Mouse (Mus musculus): Measurements from ENCODE around the gene Foxc1.
A peak's percentile ranks its signal among the peaks of the same experiment; 100 is the strongest.

The Foxc1 gene

DNA sequence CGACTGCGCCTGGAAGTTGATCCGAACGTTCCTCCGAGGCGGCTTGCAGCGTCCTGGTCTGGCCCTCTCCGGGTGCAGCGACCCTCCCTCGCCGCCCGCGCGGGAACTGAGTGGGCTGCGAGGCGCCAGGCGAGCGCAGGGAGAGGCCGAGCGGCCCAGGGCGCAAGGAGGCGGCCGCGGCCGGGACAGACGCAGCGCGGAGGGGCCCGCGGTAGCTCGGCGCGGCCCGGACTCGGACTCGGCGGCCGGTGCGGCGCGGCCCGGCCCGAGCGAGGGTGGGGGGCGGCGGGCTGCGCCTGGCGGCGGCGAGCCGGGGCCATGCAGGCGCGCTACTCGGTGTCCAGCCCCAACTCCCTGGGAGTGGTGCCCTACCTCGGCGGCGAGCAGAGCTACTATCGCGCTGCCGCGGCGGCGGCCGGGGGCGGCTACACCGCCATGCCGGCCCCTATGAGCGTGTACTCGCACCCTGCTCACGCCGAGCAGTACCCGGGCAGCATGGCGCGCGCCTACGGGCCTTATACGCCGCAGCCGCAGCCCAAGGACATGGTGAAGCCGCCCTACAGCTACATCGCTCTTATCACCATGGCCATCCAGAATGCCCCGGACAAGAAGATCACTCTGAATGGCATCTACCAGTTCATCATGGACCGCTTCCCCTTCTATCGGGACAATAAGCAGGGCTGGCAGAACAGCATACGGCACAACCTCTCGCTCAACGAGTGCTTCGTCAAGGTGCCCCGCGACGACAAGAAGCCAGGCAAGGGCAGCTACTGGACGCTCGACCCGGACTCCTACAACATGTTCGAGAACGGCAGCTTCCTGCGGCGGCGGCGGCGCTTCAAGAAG is 680 bp downstream of the Foxc1 start:
- DNase-seq = peak; percentile 44 to 57

DNA sequence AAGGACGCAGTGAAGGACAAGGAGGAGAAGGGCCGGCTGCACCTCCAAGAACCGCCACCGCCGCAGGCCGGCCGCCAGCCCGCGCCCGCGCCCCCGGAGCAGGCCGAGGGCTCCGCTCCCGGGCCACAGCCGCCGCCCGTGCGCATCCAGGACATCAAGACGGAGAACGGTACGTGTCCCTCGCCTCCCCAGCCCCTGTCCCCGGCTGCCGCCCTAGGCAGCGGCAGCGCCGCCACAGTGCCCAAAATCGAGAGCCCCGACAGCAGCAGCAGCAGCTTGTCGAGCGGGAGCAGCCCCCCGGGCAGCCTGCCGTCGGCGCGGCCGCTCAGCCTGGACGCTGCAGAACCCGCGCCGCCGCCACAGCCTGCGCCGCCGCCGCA is 1.3 kb downstream of the Foxc1 start:
- no peak for DNase-seq

DNA sequence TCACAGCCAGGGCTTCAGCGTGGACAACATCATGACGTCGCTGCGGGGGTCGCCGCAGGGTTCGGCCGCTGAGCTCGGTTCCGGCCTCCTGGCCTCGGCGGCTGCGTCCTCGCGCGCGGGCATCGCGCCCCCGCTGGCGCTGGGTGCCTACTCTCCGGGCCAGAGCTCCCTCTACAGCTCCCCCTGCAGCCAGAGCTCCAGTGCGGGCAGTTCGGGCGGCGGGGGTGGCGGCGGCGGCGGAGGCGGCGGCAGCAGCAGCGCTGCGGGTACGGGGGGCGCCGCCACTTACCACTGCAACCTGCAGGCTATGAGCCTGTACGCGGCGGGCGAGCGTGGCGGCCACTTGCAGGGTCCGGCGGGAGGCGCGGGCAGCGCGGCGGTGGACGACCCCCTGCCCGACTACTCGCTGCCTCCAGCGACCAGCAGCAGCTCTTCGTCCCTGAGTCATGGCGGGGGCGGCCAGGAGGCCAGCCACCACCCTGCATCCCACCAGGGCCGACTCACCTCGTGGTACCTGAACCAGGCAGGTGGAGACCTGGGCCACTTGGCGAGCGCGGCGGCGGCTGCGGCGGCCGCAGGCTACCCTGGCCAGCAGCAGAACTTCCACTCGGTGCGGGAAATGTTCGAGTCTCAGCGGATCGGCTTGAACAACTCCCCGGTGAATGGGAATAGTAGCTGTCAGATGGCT is 1.8 kb downstream of the Foxc1 start:
- DNase-seq = peak; percentile 44 to 53

DNA sequence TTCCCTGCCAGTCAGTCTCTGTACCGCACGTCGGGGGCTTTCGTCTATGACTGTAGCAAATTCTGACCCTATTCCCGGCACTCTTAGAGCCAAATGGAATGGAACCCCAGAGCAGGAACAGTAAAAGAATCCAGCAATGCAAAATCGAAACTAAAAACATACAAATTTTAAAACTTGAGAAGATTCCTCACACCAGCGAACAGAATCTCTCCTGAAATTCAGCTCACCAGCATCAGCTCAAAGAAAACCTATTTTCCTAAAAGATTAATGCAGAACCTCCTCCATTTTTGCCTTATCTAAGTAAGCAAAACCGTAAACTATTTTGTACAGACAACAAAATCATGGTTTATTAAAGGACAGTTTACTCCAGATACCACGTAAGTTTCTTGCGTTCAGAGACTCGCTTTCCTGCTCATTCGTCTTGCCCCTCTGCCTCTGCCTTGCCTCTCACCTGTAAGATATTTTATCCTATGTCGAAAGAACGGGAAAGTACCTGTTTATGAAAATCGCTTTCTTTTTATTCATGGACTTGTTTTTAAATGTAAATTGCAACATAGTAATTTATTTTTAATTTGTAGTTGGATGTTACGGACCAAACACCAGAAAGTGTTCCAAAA is 2.5 kb downstream of the Foxc1 start:
- DNase-seq = no peak

DNA sequence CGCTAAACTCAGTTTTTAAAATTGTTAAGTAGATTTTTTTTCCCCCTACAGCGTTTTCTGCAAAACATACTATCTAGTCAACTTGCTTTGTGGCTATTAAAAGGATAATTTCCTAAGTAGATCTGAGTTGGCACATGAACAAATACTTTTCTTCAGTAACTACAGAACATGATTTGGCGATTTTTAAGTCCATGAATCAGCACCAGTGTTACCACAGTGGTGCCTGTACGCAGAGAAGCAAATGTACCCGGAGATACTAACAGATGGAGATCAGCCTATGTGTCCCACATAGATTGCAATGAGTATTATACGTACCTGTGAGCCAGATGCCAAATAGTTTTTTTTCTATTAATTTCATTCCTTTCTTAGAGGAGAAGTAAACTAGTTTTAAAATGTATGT is 3.3 kb downstream of the Foxc1 start:
- DNase-seq = no peak

DNA sequence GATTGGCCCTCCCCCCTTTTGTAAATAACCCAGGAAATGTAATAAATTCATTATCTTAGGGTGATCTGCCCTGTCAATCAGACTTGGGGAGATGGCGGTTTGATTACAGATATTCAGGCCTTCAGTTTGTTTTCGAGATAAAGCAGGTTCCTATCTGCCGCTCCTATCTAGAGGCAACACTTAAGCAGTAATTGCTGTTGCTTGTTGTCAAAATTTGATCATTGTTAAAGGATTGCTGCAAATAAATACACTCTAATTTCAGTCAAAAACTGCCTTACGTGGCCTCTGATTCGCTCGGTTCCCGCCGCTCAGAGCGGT is 3.9 kb downstream of the Foxc1 start:
- DNase-seq = no peak

DNA sequence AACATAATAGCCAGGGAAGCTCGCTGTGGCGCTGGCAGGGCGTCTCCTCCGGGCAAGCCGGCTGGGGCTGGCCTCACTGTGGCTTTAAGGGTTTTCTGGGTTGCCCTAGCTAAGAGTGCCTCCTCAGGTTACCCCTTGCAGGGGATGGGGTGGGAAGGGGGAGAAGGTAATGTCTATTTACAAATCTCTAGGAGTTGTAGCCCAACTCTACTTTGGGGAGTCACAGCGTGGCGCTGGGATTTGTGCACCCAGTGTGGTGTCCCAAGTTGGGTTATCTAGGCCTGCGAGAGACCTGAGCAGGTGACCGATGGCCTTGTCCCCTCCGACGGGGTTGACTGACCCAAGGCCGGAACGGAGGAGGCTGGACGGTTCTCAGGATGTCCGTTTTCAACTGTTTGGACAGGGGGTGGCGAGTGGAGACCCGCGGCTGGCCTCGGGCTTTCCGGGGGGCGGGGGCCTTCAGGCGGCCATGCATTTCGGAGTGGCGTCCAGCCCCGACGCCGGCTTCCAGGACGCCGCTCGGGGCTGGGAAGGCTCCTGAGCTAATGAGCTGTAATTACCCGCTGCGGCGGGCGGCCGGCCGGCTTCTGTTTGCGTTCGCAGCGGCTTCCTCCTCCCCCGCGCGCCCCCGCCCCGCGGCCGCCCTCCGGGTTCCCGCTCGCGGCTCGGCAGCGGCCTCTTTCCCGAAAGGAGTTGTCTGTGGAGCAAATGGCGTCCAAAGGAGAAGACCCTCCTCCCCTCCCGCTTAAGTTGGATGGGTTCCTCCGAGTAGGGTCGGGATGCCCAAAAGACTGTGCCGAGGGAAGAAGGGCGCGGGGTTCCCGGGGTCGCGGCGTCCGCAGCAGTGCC is 4.5 kb downstream of the Foxc1 start:
- DNase-seq = peak; percentile 33 to 38

DNA sequence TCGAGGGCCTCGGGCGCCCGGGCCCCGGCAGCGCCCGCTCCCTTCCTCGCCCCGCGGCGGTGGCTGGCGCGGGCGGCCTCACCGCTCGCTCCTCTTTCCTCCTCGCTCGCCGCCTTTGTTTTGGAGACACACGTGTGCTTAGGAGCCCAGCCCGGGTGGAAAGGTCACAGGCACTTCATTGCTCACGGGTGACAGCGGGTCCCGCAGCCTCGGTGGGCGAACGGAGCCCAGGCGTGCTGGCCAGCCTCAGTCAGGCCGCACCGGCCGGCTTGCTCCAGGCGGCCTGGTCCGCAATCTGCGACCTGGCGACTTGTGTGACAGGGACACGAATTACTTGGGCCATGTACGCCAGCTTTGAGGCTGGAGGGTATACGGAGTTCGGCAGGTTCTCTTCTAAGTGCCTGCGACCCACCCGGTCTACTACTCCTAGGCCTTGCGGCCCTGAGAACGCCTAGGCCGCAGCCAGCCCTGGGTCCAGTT is 5.1 kb downstream of the Foxc1 start:
- no peak for DNase-seq

DNA sequence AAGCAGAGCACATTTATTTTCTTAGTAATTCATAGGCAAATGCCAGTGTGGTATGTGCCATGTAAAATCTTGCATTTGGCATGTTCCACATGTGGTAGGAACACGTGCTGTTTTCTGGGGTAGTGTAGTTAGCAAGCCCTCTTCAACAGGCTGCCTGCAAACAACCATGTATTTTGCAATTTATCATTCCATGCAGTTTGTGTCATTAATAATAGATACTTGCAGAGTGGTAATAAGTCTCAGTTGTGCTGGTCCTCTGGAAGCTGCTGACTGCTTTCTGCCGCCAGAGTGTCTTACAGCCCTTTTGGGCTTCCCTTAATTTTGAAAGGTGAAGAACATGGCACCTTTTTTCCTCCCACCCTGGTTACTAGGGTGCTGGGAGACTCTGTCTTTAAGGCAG is 6.3 kb downstream of the Foxc1 start:
- DNase-seq = no peak

DNA sequence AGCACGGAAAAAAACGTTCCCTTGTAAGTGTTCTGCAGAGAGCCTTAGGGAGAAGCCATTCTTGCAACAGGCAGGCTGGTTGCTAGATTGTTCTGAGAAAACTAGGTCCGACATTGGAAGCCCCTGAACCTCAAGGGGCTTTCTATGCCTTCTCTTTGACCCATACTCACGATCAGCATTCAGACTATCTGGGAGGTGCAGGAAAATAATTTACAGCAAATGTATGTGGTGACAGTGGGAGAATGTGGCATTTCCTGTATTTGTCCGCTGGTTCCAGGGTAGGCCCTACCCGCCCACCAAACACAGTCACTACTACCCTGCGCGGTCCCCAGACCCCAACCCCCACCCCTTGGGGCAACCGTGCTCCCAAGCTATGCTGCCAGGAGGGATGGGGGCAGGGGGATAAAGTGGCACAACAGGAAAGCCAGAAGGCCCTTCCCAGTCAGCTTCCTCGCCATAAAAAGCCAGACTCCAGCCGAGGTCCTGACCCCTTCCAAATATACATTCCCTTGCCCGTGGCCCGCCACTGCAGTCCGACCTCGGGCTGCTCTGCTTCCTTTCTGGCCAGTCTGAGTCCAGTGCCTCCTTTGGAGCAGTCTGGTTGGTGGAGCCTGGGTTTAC is 9.1 kb downstream of the Foxc1 start:
- no peak for DNase-seq

DNA sequence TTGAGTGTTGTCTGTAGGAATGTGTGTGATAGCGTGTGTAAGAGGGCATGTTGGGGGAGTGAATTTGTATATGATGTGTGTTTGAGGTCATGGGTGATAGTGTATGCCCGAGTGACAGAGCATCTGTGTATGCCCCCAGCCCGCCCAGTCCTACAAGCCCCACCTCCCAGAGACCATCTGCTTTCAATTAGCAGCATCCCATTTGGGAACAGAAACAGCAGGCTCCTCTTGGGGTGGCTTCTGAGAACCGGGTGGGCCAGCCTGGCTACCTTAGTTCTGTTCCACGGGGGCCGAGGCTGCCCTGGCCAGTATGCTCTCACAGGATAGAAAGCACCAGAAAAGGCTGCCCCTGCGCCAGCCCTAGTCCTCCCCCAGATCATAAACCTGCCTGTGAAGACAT is 11.9 kb downstream of the Foxc1 start:
- DNase-seq = no peak

DNA sequence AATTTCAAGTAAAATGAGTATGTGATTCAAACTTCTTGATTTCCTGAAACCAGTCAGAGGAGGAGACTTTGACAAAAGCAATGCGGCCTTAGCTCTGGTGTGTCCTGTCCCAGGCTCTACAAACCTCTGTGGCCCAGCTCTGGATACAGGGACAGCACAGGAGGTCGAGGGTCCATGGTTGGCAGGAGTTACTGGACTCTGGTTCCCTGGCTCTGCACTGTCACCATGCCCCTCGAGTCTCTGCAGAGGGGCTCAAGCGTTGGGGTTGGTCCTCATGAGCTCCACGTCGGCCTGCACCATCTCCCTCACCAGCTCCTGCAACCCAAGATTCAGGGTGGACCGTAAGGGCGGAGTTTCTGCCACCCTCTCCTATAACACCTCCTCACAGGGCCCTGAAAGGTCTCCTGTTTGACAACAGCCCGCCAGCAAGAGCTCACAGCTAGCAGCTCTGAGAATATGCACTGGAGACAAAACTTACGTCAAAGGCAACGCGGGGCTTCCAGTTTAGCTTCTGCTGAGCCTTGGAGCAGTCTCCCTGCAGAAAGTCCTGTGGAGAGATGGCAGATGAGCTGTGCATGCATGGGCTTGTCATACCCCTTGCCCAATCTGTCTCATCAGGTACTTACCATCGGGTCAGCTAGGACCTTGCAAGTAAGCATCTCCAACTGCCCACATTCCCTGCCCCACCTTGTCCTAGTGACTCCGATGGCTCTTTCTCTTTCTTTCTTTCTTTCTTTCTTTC is 13.4 kb downstream of the Foxc1 start:
- DNase-seq = no peak

DNA sequence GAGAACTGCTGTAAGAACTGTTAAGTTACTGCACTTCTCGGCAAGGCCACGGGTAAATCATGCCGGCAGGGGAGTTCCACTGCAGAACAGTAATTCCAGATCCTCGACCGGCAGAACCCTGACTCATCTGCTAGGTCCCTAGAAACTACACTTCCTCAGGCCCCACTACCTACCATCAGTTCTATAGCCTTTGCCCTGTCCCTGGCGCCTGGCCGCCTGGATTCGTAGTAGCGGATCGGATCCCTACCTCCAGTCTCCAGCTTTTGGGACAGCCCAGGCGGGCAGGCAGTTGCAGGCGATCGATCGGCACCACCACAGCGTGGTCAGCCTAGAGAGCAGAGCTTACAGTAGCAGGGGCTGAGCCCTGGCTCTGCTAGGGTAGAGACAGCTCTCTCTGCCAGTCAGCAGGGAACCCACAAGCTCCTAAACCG is 14.2 kb downstream of the Foxc1 start:
- DNase-seq = peak; percentile 54

DNA sequence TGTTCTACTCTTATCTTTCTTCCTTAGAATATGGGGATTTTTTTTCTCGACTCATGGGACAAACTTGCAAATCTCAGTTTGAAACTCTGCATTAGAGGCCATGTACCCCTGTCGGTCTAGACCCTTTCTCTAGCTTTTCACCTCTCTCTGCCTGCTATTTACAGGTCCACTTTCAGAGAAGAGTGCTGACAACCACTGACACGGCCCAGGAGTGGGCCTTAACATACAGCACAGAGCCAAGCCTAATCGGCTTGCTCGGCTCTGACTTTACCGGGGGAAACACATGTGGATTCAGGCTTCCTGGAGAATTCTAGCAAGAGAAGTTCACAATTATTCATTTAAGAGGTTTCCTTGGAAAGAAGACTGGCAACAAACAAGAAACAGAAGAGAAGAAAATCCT is 14.6 kb downstream of the Foxc1 start:
- DNase-seq = no peak

DNA sequence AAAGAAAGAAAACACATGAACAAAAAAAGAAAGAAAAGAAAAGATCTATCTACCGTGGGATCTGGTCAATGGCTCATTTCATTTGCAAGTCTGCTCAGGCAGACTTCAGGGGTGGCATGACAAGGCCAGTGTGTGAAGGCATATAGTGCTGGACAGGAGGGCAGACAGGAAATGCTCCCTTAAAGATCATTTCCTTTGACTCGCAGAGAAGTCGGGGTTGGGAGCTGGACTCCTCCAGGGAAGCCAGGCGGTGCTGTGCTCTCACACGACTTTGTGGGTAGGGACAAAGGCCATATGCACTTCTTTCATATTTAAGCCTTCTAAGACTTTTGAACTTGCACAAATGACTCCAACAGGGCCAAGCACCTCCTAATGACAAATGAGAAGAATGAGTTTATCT is 16.9 kb downstream of the Foxc1 start:
- no peak for DNase-seq

DNA sequence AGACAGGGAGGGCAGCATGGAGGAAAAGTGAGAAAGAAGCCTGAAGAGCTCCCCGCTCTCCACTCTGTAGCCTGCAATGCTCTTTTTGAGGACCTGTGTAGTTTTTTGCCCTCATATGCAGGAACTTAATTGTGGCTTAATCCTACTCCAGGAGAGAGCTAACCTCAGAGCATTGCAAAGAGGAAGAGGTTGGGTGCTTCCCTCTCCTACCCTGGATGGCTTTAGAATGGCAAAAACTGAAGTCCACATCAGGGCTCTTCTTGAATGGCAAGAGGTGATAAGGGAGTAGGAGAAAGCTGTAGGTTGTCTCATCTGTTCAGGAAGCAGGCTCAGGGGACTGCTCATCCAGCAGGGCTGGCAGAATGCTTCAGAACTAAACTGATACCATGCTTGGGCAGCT is 18.7 kb downstream of the Foxc1 start:
- no peak for DNase-seq

DNA sequence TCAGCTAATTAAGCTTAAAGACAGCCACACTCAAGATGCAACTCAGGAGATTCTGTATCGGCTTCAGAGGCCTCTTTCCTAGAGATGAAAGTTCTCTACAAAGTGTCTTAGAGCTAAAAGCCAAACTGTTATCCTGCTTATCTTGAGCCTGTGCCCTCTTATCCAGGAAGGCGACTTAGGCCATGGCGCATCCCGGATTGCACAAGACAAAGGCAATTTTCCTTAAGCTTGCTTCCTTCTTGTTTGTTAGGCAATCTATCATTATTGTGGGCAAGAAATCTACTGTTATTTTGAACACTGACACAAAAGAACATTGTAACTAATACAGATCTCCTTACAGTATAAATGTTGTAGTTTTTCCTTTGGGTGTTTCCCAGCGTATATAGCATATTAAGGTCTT is 20.7 kb downstream of the Foxc1 start:
- no peak for DNase-seq

DNA sequence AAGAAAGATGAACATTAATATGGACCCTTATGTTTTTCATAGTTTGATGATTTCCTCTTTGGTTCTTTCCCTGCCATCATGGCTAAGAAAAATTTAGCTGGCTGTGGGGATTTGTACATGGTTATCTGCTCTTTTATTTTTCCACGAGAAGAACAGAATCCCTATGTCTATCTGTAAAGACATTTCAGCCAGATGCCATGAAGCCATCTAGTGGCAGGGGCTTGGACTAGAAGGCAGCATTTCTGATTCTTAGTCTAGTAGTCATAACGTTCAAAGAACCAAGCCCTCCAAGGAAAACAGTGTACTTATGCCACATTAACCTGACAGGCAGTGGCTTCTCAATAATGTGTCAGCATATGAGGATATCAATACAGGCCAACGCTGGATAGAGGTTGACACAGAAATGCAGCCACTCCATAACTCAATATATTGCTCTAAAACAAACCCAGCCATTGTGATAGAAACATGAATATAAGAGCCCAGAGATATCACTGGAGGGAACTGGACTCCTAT is 21.4 kb downstream of the Foxc1 start:
- DNase-seq = no peak

DNA sequence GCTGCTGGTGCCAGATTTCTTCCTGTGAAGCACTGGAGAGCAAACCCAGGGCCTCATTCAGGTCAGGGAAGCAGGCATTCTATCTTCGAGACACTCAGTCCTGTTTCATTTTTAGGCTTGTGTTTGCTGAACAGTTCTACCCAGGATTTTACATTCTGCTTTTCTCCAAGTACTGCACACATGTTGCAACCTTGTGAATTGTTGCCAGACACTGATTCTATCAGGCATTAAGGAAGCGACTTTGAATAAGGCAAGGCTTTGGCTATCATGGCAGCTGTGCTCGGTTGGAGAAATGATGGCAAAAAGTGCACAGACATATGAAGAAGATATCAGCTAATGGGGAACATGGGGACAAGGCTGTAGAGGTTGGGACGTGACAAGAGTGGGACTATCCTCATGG is 22.0 kb downstream of the Foxc1 start:
- DNase-seq = no peak

DNA sequence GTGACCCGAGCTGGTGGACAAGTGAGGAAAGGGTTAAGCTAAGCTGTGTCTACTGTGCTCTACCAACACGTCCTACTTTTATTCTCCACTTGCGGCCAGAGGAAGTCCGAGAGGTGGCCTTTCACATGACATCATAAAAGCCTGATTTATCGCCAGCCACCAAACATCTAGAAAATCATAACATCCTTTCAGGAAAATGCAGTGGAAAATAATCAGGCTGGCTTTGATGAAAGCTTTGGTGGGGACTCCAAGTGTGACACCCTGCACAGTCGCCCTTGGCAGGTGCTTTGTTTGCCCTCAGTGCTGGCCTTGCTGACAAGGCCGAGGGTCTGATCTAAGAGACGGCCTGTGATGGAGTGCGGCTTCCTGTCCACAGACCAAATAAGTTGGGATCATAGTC is 23.9 kb downstream of the Foxc1 start:
- DNase-seq = no peak

DNA sequence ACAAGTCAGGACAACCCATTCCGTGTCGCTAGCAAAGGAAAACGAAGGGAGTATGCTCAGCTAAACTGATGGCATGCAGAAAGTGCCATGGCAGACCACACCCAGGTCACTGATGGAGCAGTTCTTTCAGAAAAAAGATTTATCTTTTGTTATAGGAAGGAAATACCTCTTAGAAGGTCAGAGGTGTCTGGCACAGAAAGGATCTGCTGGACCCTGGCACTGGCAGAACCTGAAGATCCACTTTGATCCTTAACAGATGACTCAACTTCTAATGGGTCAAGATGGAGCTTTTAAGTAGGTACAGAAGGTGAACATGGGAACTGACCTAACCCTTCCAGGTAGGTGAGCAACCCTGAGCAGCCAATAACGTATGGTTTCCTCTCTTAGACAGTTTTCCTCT is 29.4 kb downstream of the Foxc1 start:
- no peak for DNase-seq

Measured in cerebellum, postnatal 10 days (tissue).